Mouse (Mus musculus): Measurements from ENCODE around the gene Anks1b. TPM values are rescaled to one million over a fixed set of nuclear protein-coding genes. Genes with fewer than 3 reads are reported as not detected.

The Anks1b gene
- polyA plus RNA-seq, 1 experiment, result 1.3 TPM

DNA sequence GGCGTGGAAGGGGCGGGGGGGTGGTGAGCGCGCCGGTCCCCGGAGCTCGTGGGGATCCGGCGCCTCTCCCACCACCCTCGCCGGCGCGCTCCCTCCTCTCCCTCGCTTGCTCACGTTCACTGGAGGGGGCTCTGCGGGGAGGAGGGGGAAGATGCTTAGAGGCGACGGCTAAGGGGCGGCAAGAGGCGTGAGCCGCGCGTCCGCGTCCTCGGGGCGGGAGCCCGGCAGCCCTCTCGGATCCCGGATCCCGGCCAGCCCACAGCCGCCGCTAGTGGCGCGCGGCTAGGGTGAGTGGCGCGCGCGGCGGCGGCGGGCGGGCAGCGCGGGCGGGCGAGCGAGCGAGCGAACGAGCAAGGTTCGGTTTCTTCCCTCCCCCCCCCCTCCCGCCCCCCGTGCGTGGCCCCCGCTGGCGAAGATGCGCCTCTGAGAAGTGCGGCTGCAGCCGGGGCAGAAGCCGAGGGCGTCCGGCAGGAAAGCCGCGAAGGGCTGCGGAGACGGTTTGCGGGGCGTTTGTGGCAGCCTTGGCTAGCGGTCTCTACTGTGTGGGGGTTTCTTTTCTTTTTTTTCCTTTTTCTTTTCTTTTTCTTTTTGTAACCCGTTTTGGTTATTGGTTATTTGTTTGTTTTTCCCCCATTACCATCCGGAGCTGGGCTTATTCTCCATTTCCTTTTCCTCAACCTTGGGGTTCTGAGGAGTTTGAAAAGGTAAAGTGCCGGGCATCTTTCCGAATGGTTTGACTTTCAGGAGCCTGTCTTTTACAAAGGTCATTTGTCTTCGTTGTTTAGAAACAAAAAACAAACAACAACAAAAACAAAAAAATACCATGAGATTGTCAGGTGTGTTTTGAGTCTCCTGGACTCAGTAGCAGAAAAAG is 956.3 kb downstream of the Anks1b start:
- Histone ChIP-seq H3K27me3 (replicated peaks; ENCODE audit: control insufficient read depth, insufficient read depth, low read length) (peaks cover 4% of the 10 kb centered on the region; the same call in 1 of the 2 replicates), H3K27ac (ENCODE audit: insufficient read depth, low read depth, low read length) (no peak overlapping the region), H3K4me1 (ENCODE audit: control insufficient read depth, insufficient read depth, low read length) (no peaks in the 10 kb centered on the region), H3K36me3 (ENCODE audit: control insufficient read depth, insufficient read depth, low read length) (no peaks in the 10 kb centered on the region), H3K4me3 (ENCODE audit: insufficient read depth, low read depth, low read length) (peak overlapping the region; percentile 25; the same call in 1 of the 2 replicates)
- DNase-seq, result no peak
- no peak for TF ChIP-seq CTCF (conservative IDR thresholded peaks at IDR 0.05; ENCODE audit: insufficient read depth, insufficient read length, low read depth, low read length)
- TF ChIP-seq POLR2A (IDR thresholded peaks at IDR 0.05; ENCODE audit: low read depth, low read length), result no peak
- 1% methylated on average over 63 of the region's 76 CpGs for WGBS

DNA sequence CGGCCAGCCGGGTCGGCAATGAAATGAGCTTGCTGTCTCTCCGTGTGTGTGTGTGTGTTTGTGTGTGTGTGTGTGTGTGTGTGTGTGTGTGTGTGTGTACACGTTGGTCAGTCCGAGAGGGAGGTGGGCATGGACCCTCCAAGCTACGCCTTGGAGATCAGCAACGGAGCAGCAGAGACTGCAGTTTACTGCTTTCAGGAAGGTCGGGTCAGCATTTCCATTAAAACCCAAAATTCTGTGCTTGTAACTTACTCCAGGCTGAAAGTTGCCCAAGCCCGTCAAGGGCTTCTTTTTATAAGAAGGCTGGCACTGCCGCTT is 956.9 kb downstream of the Anks1b start:
- Histone ChIP-seq H3K4me3 (ENCODE audit: insufficient read depth, low read depth, low read length) (no peak overlapping the region), H3K27ac (ENCODE audit: insufficient read depth, low read depth, low read length) (no peak overlapping the region), H3K27me3 (replicated peaks; ENCODE audit: control insufficient read depth, insufficient read depth, low read length) (peaks cover 4% of the 10 kb centered on the region; the same call in 1 of the 2 replicates), H3K36me3 (ENCODE audit: control insufficient read depth, insufficient read depth, low read length) (no peaks in the 10 kb centered on the region), H3K4me1 (ENCODE audit: control insufficient read depth, insufficient read depth, low read length) (no peaks in the 10 kb centered on the region)
- 2% methylated on average over 11 of the region's 11 CpGs for WGBS
- no peak for DNase-seq
- no peak for TF ChIP-seq POLR2A (IDR thresholded peaks at IDR 0.05; ENCODE audit: low read depth, low read length)
- no peak for TF ChIP-seq CTCF (conservative IDR thresholded peaks at IDR 0.05; ENCODE audit: insufficient read depth, insufficient read length, low read depth, low read length)

DNA sequence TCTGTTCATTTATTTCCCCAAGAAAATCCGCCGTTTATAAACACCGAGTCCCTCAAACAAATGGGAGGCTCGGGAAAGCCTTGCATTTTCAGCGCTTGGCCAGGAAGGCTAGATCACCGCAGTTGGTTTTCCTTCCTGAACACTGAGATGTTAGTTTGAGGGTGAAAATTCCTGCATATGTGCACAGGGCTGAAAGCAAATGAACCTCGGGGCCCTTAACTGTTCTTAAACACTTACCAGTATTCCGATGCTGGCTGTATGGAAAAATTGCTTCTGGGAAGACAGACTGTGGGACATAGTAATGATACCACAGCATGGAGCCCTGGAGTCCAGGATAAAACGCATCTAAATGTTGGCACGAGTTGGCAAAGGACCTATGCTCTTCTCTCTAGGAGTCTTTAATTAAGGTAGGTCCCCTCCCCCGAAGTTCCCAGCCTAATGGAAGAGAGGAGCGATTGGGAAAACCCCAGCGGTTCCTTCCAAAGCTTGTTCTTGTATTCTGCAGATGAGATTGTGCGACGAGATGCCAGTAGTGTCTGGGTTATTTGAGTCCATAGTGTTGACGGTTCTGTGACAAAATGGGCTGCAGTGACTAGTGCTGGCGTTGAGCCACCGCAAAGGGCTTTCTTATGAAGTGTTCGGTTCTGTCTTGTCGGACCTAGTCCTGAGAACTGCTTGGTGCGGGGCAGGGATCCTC is 957.4 kb downstream of the Anks1b start:
- H3K27me3 ChIP-seq (replicated peaks; ENCODE audit: control insufficient read depth, insufficient read depth, low read length), result peaks cover 4% of the 10 kb centered on the region; the same call in 1 of the 2 replicates
- no peaks in the 10 kb centered on the region for H3K4me1 ChIP-seq (ENCODE audit: control insufficient read depth, insufficient read depth, low read length)

DNA sequence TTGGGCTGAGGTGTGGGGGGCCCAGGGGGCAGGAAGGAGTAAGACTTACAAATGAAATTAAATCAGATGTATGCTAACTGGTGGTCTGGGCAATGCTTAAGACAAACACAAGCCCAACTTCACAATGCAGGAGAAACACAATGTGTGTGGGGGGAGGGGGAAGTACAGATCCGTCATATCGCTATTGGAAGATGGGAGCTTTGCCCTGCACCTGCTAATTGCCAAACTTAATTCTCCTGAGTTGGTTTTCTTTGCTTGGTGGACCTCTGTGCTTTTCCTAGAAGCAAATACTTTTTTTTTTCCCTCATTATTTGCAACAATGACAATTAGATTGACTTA is 957.9 kb downstream of the Anks1b start:
- Histone ChIP-seq H3K4me3 (ENCODE audit: insufficient read depth, low read depth, low read length) (no peak overlapping the region), H3K36me3 (ENCODE audit: control insufficient read depth, insufficient read depth, low read length) (no peaks in the 10 kb centered on the region), H3K4me1 (ENCODE audit: control insufficient read depth, insufficient read depth, low read length) (no peaks in the 10 kb centered on the region), H3K27me3 (replicated peaks; ENCODE audit: control insufficient read depth, insufficient read depth, low read length) (peaks cover 4% of the 10 kb centered on the region; the same call in 1 of the 2 replicates), H3K27ac (ENCODE audit: insufficient read depth, low read depth, low read length) (no peak overlapping the region)
- no peak for DNase-seq
- TF ChIP-seq POLR2A (IDR thresholded peaks at IDR 0.05; ENCODE audit: low read depth, low read length) (no peak), CTCF (conservative IDR thresholded peaks at IDR 0.05; ENCODE audit: insufficient read depth, insufficient read length, low read depth, low read length) (no peak)
- WGBS, result 24% methylated on average over 2 of the region's 2 CpGs

More for the DNA sequence above, 957.4 kb downstream of the Anks1b start:
- no peak for DNase-seq
- WGBS, result 2% methylated on average over 21 of the region's 21 CpGs
- Histone ChIP-seq H3K4me3 (ENCODE audit: insufficient read depth, low read depth, low read length) (no peak overlapping the region), H3K27ac (ENCODE audit: insufficient read depth, low read depth, low read length) (no peak overlapping the region), H3K36me3 (ENCODE audit: control insufficient read depth, insufficient read depth, low read length) (no peaks in the 10 kb centered on the region)
- TF ChIP-seq POLR2A (IDR thresholded peaks at IDR 0.05; ENCODE audit: low read depth, low read length), result no peak
- no peak for TF ChIP-seq CTCF (conservative IDR thresholded peaks at IDR 0.05; ENCODE audit: insufficient read depth, insufficient read length, low read depth, low read length)

DNA sequence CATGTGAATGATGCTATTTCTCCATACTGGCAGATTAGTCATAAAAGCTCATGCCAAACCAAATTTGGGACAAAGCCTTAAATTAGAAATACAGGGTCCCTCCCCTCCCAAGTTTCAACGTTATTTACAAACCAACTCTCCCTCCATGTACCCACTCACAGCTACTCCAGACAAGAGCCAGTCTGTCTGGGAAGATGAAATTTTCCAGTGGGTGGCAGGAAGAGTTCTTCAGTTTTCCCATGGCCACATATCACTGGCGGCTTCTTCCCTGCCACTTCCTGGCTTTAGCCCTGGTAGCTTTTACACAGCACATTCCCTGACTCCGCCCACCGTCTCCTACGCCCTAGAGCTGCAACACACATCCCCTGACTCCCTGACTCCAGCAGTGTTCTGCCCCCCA is 961.0 kb downstream of the Anks1b start:
- Histone ChIP-seq H3K4me1 (ENCODE audit: control insufficient read depth, insufficient read depth, low read length) (no peaks in the 10 kb centered on the region), H3K4me3 (ENCODE audit: insufficient read depth, low read depth, low read length) (no peak overlapping the region), H3K27me3 (replicated peaks; ENCODE audit: control insufficient read depth, insufficient read depth, low read length) (peaks cover 3% of the 10 kb centered on the region; the same call in 1 of the 2 replicates), H3K36me3 (ENCODE audit: control insufficient read depth, insufficient read depth, low read length) (no peaks in the 10 kb centered on the region), H3K27ac (ENCODE audit: insufficient read depth, low read depth, low read length) (no peak overlapping the region)
- 31% methylated on average over 5 of the region's 5 CpGs for WGBS
- DNase-seq, result no peak
- TF ChIP-seq CTCF (conservative IDR thresholded peaks at IDR 0.05; ENCODE audit: insufficient read depth, insufficient read length, low read depth, low read length) (no peak), POLR2A (IDR thresholded peaks at IDR 0.05; ENCODE audit: low read depth, low read length) (no peak)

DNA sequence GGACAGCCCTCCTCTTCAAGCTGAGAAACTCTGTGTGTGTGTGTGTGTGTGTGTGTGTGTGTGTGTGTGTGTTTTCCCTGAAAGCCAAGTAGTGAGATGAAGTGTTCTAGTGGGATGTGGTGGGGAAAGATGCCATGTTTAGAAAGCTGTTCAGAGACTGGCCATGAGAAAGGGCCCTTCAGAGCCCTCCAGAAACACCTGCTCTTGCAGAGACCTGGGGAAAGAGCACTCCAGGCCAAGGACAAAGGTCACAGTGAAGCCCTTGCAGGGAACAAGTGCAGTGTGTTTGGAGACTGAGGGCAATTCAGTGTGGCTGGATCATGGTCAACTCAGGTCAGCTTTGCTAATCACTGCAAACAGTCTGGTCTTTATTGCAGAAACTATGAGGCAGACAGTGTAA is 961.9 kb downstream of the Anks1b start:
- H3K4me1 ChIP-seq (ENCODE audit: control insufficient read depth, insufficient read depth, low read length), result no peaks in the 10 kb centered on the region
- H3K4me3 ChIP-seq (ENCODE audit: insufficient read depth, low read depth, low read length), result no peak overlapping the region
- no peaks in the 10 kb centered on the region for H3K27me3 ChIP-seq (replicated peaks; ENCODE audit: control insufficient read depth, insufficient read depth, low read length)
- no peak overlapping the region for H3K27ac ChIP-seq (ENCODE audit: insufficient read depth, low read depth, low read length)
- no peak for TF ChIP-seq CTCF (conservative IDR thresholded peaks at IDR 0.05; ENCODE audit: insufficient read depth, insufficient read length, low read depth, low read length)
- H3K36me3 ChIP-seq (ENCODE audit: control insufficient read depth, insufficient read depth, low read length), result no peaks in the 10 kb centered on the region
- DNase-seq, result no peak

DNA sequence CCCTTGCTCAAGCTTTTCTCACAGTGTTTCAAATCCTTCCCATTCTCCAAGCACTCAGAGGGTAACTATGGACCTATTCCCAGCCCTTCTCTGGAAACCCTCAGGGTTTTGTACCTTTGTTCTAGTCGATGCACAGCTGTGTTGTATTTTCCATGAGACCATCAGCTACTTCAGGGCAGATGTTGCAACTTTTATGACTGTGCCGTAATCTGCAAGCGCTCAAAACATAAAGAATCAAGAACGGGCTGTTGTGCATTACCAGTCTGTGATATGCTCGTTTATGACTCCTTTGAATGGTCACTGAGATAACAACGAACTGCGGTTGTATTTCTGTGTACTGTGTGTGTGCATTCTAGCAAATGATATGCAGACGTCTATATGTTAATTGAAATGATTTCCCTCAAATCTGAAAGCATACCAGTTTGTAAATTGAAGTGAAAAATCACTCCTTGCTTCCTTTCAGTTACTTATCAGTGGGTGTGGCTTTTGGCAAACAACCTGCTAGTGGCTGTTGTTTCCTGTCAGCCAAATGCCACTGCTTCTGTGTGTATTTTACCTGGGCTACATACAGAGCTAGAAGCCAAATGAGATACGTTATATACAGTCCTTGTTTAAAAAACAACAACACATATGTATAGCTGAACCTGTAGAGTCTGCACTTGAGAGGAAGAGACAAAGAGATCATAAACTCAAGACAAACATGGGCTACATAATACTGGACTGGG is 966.5 kb downstream of the Anks1b start:
- Histone ChIP-seq H3K27me3 (replicated peaks; ENCODE audit: control insufficient read depth, insufficient read depth, low read length) (no peaks in the 10 kb centered on the region), H3K36me3 (ENCODE audit: control insufficient read depth, insufficient read depth, low read length) (no peaks in the 10 kb centered on the region), H3K27ac (ENCODE audit: insufficient read depth, low read depth, low read length) (no peak overlapping the region), H3K4me3 (ENCODE audit: insufficient read depth, low read depth, low read length) (no peak overlapping the region), H3K4me1 (ENCODE audit: control insufficient read depth, insufficient read depth, low read length) (no peaks in the 10 kb centered on the region)
- TF ChIP-seq CTCF (conservative IDR thresholded peaks at IDR 0.05; ENCODE audit: insufficient read depth, insufficient read length, low read depth, low read length) (no peak), POLR2A (IDR thresholded peaks at IDR 0.05; ENCODE audit: low read depth, low read length) (no peak)
- no peak for DNase-seq
- WGBS, result 88% methylated on average over 9 of the region's 9 CpGs

Data from kidney, adult 2 months (tissue).